Mouse (Mus musculus): ENCODE measurements around the gene Ssbp3.

DNA sequence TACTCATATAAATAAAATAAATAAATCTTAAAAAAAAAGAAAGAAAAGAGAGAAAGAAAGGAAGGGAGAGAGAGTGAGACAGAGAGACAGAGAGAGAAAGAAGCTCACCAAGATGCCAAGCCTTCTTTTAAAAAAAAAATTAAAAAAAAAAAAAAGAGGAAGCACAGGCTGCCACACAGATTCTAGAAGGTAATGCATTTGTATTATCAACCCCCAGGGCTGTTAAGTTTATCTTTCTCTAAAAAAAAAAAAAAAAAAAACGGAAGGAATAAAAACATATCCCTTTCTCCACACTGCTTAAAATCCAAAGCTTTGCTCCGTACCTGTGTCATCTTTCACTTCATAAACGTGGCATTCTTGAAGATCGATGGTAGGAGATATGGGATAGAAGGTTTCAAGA is 151.1 kb downstream of the Ssbp3 start:
- no peak for TF ChIP-seq POLR2A (IDR thresholded peaks at IDR 0.05; ENCODE audit: low read depth, low read length)
- TF ChIP-seq CTCF (IDR thresholded peaks at IDR 0.05; ENCODE audit: borderline replicate concordance, insufficient read depth, low read length) = no peak
